Comparison of ENCODE assay signal across 8 mouse cellular contexts in the genomic region with DNA sequence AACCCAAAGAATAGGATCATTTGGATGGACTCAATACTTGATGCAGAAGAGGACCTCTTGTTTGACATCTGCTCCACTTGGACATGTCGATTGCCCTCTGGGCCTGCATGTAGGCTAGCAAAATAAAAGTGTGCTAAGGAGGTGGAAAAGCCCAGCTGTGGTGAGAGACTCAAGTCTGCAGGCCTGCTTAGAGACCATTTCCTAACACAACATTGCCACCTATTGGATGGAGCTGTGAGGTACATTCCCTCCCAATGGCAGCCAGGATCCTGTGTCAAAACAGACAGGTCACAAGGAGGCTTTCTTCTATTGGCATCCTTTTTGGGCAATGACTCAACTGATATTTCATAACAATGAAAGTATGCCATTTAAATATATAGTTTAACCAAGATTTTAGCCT. TPM values are rescaled to one million over a fixed set of nuclear protein-coding genes. Genes with fewer than 3 reads are reported as not detected.
DNase-seq lines count a peak whose midpoint lies in the region; ATAC-seq and TF ChIP-seq lines count a peak whose summit lies in the region.

No protein-coding gene starts in this region.

- H3K27me3 ChIP-seq in hindbrain, postnatal 0 days (ENCODE audit: insufficient read depth, low read length) = no peaks in the 10 kb centered on the region
- H3K27me3 ChIP-seq in midbrain, embryonic 15.5 days (replicated peaks) = no peaks in the 10 kb centered on the region
- H3K27me3 ChIP-seq in splenic B cell, adult 2 months (ENCODE audit: control insufficient read depth, insufficient read depth, low read length, poor library complexity, severe bottlenecking) = no peaks in the 10 kb centered on the region

- H3K4me2 ChIP-seq in hindbrain, postnatal 0 days (ENCODE audit: low read depth, low read length) = no peak overlapping the region
- H3K4me2 ChIP-seq in midbrain, embryonic 15.5 days = no peak overlapping the region

- TF ChIP-seq CTCF in hindbrain, postnatal 0 days (IDR thresholded peaks at IDR 0.05; ENCODE audit: low read depth) = peak; percentile 92

- H3K4me3 ChIP-seq in hindbrain, postnatal 0 days (ENCODE audit: low read length) = no peak overlapping the region
- H3K4me3 ChIP-seq in midbrain, embryonic 15.5 days = no peak overlapping the region

- H3K9me3 ChIP-seq in hindbrain, postnatal 0 days (ENCODE audit: low read length) = no peaks in the 10 kb centered on the region
- no peaks in the 10 kb centered on the region for H3K9me3 ChIP-seq in midbrain, embryonic 15.5 days

- intact Hi-C loops in left cerebral cortex, postnatal 4 days (cut with DNase I) = loop anchor here (5.0 to 10.0 kb wide), 2 partner anchors 75 to 577 kb away; no protein-coding TSS in a partner anchor

- peak; percentile 57; the same call in 1 of the 2 replicates for ATAC-seq in hindbrain, postnatal 0 days
- 0 out of 2 replicates have a peak, but pooled peaks have one; percentile 18 for ATAC-seq in midbrain, embryonic 15.5 days (replicated peaks)

- no peaks in the 10 kb centered on the region for H3K4me1 ChIP-seq in hindbrain, postnatal 0 days (ENCODE audit: insufficient read depth, low read length)
- peaks cover 9% of the 10 kb centered on the region for H3K4me1 ChIP-seq in midbrain, embryonic 15.5 days

- DNase-seq in 416B (ENCODE audit: low read depth) = peak; percentile 91
- peak; percentile 75 for DNase-seq in T-cell, adult 2 months (ENCODE audit: low spot score)
- peak; percentile 42 to 64 for DNase-seq in cerebellum, postnatal 4 days (ENCODE audit: low spot score in 2 of 2)
- DNase-seq in frontal cortex, postnatal 36 days (ENCODE audit: low spot score in 2 of 2) = peak; percentile 64 to 80
- peak; percentile 85 for DNase-seq in hindbrain, postnatal 0 days (ENCODE audit: low spot score)
- DNase-seq in left cerebral cortex, postnatal 4 days = peak; percentile 48
- DNase-seq in splenic B cell, adult 2 months (ENCODE audit: low read depth, low spot score) = peak; percentile 89

- no peak overlapping the region for H3K9ac ChIP-seq in hindbrain, postnatal 0 days (replicated peaks; ENCODE audit: low read length)
- H3K9ac ChIP-seq in midbrain, embryonic 15.5 days = no peak overlapping the region

- H3K36me3 ChIP-seq in hindbrain, postnatal 0 days (ENCODE audit: insufficient read depth, low read length) = no peaks in the 10 kb centered on the region
- H3K36me3 ChIP-seq in midbrain, embryonic 15.5 days (replicated peaks) = no peaks in the 10 kb centered on the region
- peaks cover 21% of the 10 kb centered on the region for H3K36me3 ChIP-seq in splenic B cell, adult 2 months (ENCODE audit: control insufficient read depth, insufficient read depth, low read length, poor library complexity, severe bottlenecking)

- 0% methylated on average over 1 of the region's 1 CpGs for WGBS in hindbrain, postnatal 0 days
- WGBS in midbrain, embryonic 15.5 days = 7% methylated on average over 1 of the region's 1 CpGs

- H3K27ac ChIP-seq in hindbrain, postnatal 0 days = no peak overlapping the region
- no peak overlapping the region for H3K27ac ChIP-seq in midbrain, embryonic 15.5 days

RNA-seq across cellular contexts. Expression of a gene that starts 7.9 kb away (rescaled TPM):
- total RNA-seq in hindbrain, postnatal 0 days (2014; rRNA removed) = 0.14 TPM in 1 of 2 replicates, not detected in the other
- 0.30 and 0.43 TPM in 2 replicates for polyA plus RNA-seq in hindbrain, postnatal 0 days (2015; fragmentation: Nextera tagmentation; extraction: Ambion mirVana)
- under 1 TPM; 0.30 to 0.34 TPM for total RNA-seq in left cerebral cortex, postnatal 4 days (2021)
- polyA plus RNA-seq in midbrain, embryonic 15.5 days (2015; fragmentation: Nextera tagmentation; extraction: Ambion mirVana) = 0.14 TPM in 1 of 2 replicates, not detected in the other

RNA-seq across cellular contexts. Expression of a gene that starts 41.2 kb away (rescaled TPM):
- not detected in 2 replicates for total RNA-seq in hindbrain, postnatal 0 days (2014; rRNA removed)
- 0.05 TPM in 1 of 2 replicates, not detected in the other for polyA plus RNA-seq in hindbrain, postnatal 0 days (2015; fragmentation: Nextera tagmentation; extraction: Ambion mirVana)
- total RNA-seq in left cerebral cortex, postnatal 4 days (2021) = not detected
- not detected in 2 replicates for polyA plus RNA-seq in midbrain, embryonic 15.5 days (2015; fragmentation: Nextera tagmentation; extraction: Ambion mirVana)

RNA-seq across cellular contexts. Expression of a gene that starts 46.4 kb away (rescaled TPM):
- 1.9 and 4.8 TPM in 2 replicates for total RNA-seq in hindbrain, postnatal 0 days (2014; rRNA removed)
- 3.2 and 3.3 TPM in 2 replicates for polyA plus RNA-seq in hindbrain, postnatal 0 days (2015; fragmentation: Nextera tagmentation; extraction: Ambion mirVana)
- total RNA-seq in left cerebral cortex, postnatal 4 days (2021) = 1 to 10 TPM; 6.3 to 7.6 TPM
- 5.0 and 6.0 TPM in 2 replicates for polyA plus RNA-seq in midbrain, embryonic 15.5 days (2015; fragmentation: Nextera tagmentation; extraction: Ambion mirVana)
